ENCODE assay signal across 9 mouse cellular contexts in the genomic region with DNA sequence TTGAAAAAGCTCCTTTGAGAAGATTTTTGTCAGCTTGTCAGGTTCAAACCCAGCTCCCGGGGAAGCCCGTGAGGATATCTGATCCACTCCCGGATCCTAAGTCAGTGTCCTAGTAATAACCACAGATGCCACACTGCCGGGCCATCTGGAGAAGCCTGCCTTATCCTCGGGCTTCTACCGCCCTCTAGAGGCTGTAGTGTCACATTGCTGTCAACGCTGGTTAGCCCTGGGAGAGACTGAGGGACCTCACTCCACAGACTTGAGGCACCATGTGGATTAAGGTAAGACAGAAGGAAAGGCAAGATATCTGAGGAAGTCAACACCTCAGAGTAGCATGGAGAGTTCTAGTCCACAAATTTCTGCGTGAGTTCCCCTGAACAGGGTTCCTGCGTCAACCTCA.
A peak's percentile ranks its signal among the peaks of the same experiment; 100 is the strongest.
DNase-seq lines count a peak whose midpoint lies in the region; ATAC-seq and TF ChIP-seq lines count a peak whose summit lies in the region.
"Had no signal": no experiment of that assay in that cellular context is flagged by ENCODE, and none has a peak within 500 bp of the region (broad histone marks: within the 10 kb centered on the region; RNA-seq: fewer than 3 reads in every experiment).

No protein-coding gene starts in this region.

- no peak overlapping the region for H3K4me2 ChIP-seq in forebrain, postnatal 0 days (ENCODE audit: low read depth)
- H3K4me2 ChIP-seq in lung, embryonic 14.5 days: no peak overlapping the region

- DNase-seq in MEL (ENCODE audit: low read depth, low spot score): peak; percentile 86
- DNase-seq in cerebellum, adult 11 months: peak; percentile 78
- peak; percentile 93 for DNase-seq in forebrain, postnatal 0 days
- DNase-seq in heart, postnatal 36 days: peak; percentile 72 to 76
- peak; percentile 81 for DNase-seq in layer of hippocampus, adult 11-12 months (ENCODE audit: low spot score)
- peak; percentile 94 for DNase-seq in lung, embryonic 14.5 days
- peak; percentile 39 for DNase-seq in ovary, postnatal 10 days (ENCODE audit: low spot score)
- peak; percentile 52 to 85 for DNase-seq in thymus, postnatal 10 days (ENCODE audit: low spot score in 2 of 2)

- no peak for TF ChIP-seq EP300 in MEL (IDR thresholded peaks at IDR 0.05; ENCODE audit: low read depth in 1 of 2, low read length in 2 of 2)

- no peaks in the 10 kb centered on the region for H3K9me3 ChIP-seq in MEL (replicated peaks; ENCODE audit: insufficient read depth, low read length)
- H3K9me3 ChIP-seq in forebrain, postnatal 0 days (ENCODE audit: low read length): no peaks in the 10 kb centered on the region
- no peaks in the 10 kb centered on the region for H3K9me3 ChIP-seq in lung, embryonic 14.5 days (ENCODE audit: low read depth, low read length)
- H3K9me3 ChIP-seq: megakaryocyte, embryonic 14.5 days had no signal

- no peaks in the 10 kb centered on the region for H3K79me2 ChIP-seq in MEL (ENCODE audit: control insufficient read depth, insufficient read depth, low read length, poor library complexity)

- no peak; the same call in none of the 2 replicates for TF ChIP-seq RAD21 in MEL (IDR thresholded peaks at IDR 0.05; ENCODE audit: low read depth, low read length)

- peak; percentile 95 for ATAC-seq in forebrain, postnatal 0 days
- ATAC-seq in lung, embryonic 14.5 days (ENCODE audit: insufficient read depth): peak; percentile 92

- peaks cover 0 to 10% of the 10 kb centered on the region in 2 experiments; a peak in 2 of 4 replicates for H3K4me1 ChIP-seq in MEL (ENCODE audit: control insufficient read depth in 1 of 2, insufficient read depth in 2 of 2, low read length in 2 of 2)
- no peaks in the 10 kb centered on the region for H3K4me1 ChIP-seq in forebrain, postnatal 0 days (ENCODE audit: insufficient read depth)
- H3K4me1 ChIP-seq in lung, embryonic 14.5 days (ENCODE audit: insufficient read depth): no peaks in the 10 kb centered on the region

- no peak overlapping the region for H3K27ac ChIP-seq in MEL (ENCODE audit: control insufficient read depth, low read depth, low read length)
- no peak overlapping the region for H3K27ac ChIP-seq in forebrain, postnatal 0 days (ENCODE audit: low read depth, low read length)
- no peak overlapping the region for H3K27ac ChIP-seq in lung, embryonic 14.5 days (ENCODE audit: low read depth)

- peak; percentile 89 to 99 (median 94) for TF ChIP-seq CTCF in MEL (IDR thresholded peaks at IDR 0.05 in 2 of 3, conservative IDR thresholded peaks at IDR 0.05 in 1 of 3; ENCODE audit: control insufficient read depth in 1 of 3, insufficient read depth in 1 of 3, low read depth in 2 of 3, low read length in 3 of 3, poor library complexity in 1 of 3, severe bottlenecking in 1 of 3)
- peak; percentile 98 for TF ChIP-seq CTCF in forebrain, postnatal 0 days (IDR thresholded peaks at IDR 0.05; ENCODE audit: low read depth)
- peak; percentile 96 for TF ChIP-seq CTCF in lung, embryonic 14.5 days (IDR thresholded peaks at IDR 0.05; ENCODE audit: low read depth)

- no peak for TF ChIP-seq POLR2A in MEL (IDR thresholded peaks at IDR 0.05; ENCODE audit: control insufficient read depth in 1 of 2, insufficient read depth in 1 of 2, low read depth in 1 of 2, low read length in 2 of 2, poor library complexity in 1 of 2)

- no peak overlapping the region for H3K4me3 ChIP-seq in MEL (ENCODE audit: control insufficient read depth in 1 of 2, insufficient read depth in 1 of 2, low read depth in 2 of 2, low read length in 2 of 2)
- no peak overlapping the region for H3K4me3 ChIP-seq in forebrain, postnatal 0 days (ENCODE audit: low read depth, low read length)
- no peak overlapping the region for H3K4me3 ChIP-seq in lung, embryonic 14.5 days (ENCODE audit: low read depth, low read length)

- intact Hi-C loops in heart, postnatal 36 days (cut with DNase I): loop anchor here (1.0 to 10.0 kb wide), 6 partner anchors 77 to 1027 kb away; a partner anchor contains a TSS

- 12% methylated on average over 9 of the region's 9 CpGs for WGBS in forebrain, postnatal 0 days
- WGBS in lung, embryonic 14.5 days: 10% methylated on average over 9 of the region's 9 CpGs

- no peak overlapping the region for H3K9ac ChIP-seq in MEL (ENCODE audit: control insufficient read depth, low read depth, low read length, poor library complexity, severe bottlenecking)
- no peak overlapping the region for H3K9ac ChIP-seq in forebrain, postnatal 0 days
- H3K9ac ChIP-seq in lung, embryonic 14.5 days: no peak overlapping the region

- no peaks in the 10 kb centered on the region; a peak in 1 of 4 replicates for H3K36me3 ChIP-seq in MEL (ENCODE audit: control insufficient read depth in 1 of 2, insufficient read depth in 2 of 2, low read length in 2 of 2)
- no peaks in the 10 kb centered on the region for H3K36me3 ChIP-seq in forebrain, postnatal 0 days (ENCODE audit: insufficient read depth)
- H3K36me3 ChIP-seq in lung, embryonic 14.5 days (ENCODE audit: insufficient read depth): no peaks in the 10 kb centered on the region

- H3K27me3 ChIP-seq in MEL (ENCODE audit: control insufficient read depth in 1 of 2, insufficient read depth in 2 of 2, low read length in 2 of 2): no peaks in the 10 kb centered on the region
- no peaks in the 10 kb centered on the region for H3K27me3 ChIP-seq in forebrain, postnatal 0 days (ENCODE audit: insufficient read depth, low read length)
- H3K27me3 ChIP-seq in lung, embryonic 14.5 days (ENCODE audit: insufficient read depth, low read length): no peaks in the 10 kb centered on the region

TF ChIP-seq in MEL, 35 proteins besides CTCF, POLR2A, EP300 and RAD21:
- TF ChIP-seq TBP (IDR thresholded peaks at IDR 0.05; ENCODE audit: low read depth, low read length): no peak
- TF ChIP-seq SMC3 (IDR thresholded peaks at IDR 0.05; ENCODE audit: low read depth, low read length): peak; percentile 95
- peak; percentile 17; the same call in 1 of the 2 replicates for TF ChIP-seq MAX (IDR thresholded peaks at IDR 0.05; ENCODE audit: low read length)
- TF ChIP-seq MYC (IDR thresholded peaks at IDR 0.05; ENCODE audit: low read depth, low read length): peak; percentile 57; the same call in 1 of the 2 replicates
- peak; percentile 48; the same call in 1 of the 2 replicates for TF ChIP-seq ZNF384 (IDR thresholded peaks at IDR 0.05; ENCODE audit: low read depth, low read length)
- no peak for TF ChIP-seq E2F4 (IDR thresholded peaks at IDR 0.05; ENCODE audit: borderline replicate concordance, low read depth, low read length)
- TF ChIP-seq ZC3H11A (IDR thresholded peaks at IDR 0.05; ENCODE audit: low read depth, low read length): peak; percentile 95
- TF ChIP-seq MXI1 (IDR thresholded peaks at IDR 0.05; ENCODE audit: low read depth, low read length): 0 out of 2 replicates have a peak, but pooled peaks have one; percentile 32
- TF ChIP-seq SIN3A (IDR thresholded peaks at IDR 0.05; ENCODE audit: low read length): peak; percentile 29
- TF ChIP-seq POLR2AphosphoS5 (IDR thresholded peaks at IDR 0.05; ENCODE audit: borderline replicate concordance, low read depth, low read length): no peak

Comparison
In these comparisons a context has a peak if more than half of its experiments do, and no peak if none do; other contexts are left out.
1. DNase-seq: peak in every context shown above with its lines; median percentile 94 in lung, embryonic 14.5 days; 93 in forebrain, postnatal 0 days; 86 in MEL; 81 in layer of hippocampus, adult 11-12 months; 78 in cerebellum, adult 11 months; 74 in heart, postnatal 36 days; 68 in thymus, postnatal 10 days; 39 in ovary, postnatal 10 days.